Mouse (Mus musculus): Measurements from ENCODE around the gene Apba2. TPM values are rescaled to one million over a fixed set of nuclear protein-coding genes. Genes with fewer than 3 reads are reported as not detected.

Gene Apba2
- polyA plus RNA-seq, 1 experiment = not detected

DNA sequence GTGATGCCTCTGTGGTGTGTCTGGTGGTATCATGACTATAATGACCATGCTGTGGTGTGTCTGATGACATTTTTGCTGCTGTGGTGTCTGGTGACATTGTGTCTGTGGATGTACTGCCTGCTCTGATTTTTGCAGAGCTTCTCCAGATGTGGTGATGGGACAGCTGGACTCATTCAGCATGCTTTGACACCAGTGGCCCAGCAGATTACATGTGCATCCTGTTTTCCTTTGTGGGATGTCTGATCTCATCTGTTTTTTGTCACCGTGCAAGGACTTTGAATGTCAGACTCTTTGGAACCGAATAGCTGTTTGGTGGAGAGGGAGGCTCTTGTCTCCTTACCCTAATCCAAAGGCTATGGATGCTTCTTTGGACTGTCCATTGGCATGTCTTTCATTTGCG lies 13.8 kb downstream of the Apba2 start:
- WGBS = 72% methylated on average over 3 of the region's 3 CpGs
- no peaks in the 10 kb centered on the region for H3K4me1 ChIP-seq (ENCODE audit: control insufficient read depth, insufficient read depth, low read length)
- no peak for TF ChIP-seq CTCF (IDR thresholded peaks at IDR 0.05; ENCODE audit: control insufficient read depth, insufficient read depth, low read length)
- no peak for TF ChIP-seq POLR2A (IDR thresholded peaks at IDR 0.05; ENCODE audit: borderline replicate concordance, control insufficient read depth, low read depth, low read length)
- H3K27ac ChIP-seq (ENCODE audit: control insufficient read depth, insufficient read depth, low read depth, low read length, poor library complexity) = no peak overlapping the region
- no peak overlapping the region for H3K4me3 ChIP-seq (replicated peaks; ENCODE audit: control insufficient read depth, low read depth, low read length)

DNA sequence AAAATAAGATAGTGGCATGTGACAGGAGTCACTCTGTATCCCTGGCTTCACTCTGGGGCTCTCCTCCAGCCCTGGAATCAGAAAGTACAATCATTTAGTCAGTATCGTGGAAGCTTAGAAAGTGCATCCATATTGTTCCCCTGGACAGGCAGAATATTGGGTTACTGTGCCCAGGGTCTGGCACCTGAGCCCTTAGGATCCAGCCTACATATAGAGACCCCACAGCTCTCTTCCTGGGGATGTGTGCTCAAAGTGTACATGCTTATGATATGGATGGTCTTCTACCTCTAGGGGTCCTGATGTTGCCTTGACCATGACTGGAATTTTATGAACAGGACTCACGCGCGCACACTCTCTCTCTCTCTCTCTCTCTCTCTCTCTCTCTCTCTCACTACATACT lies 14.4 kb downstream of the Apba2 start:
- Histone ChIP-seq H3K4me3 (replicated peaks; ENCODE audit: control insufficient read depth, low read depth, low read length) (no peak overlapping the region), H3K4me1 (ENCODE audit: control insufficient read depth, insufficient read depth, low read length) (no peaks in the 10 kb centered on the region), H3K27ac (ENCODE audit: control insufficient read depth, insufficient read depth, low read depth, low read length, poor library complexity) (no peak overlapping the region)
- WGBS = 93% methylated on average over 4 of the region's 4 CpGs
- no peak for TF ChIP-seq POLR2A (IDR thresholded peaks at IDR 0.05; ENCODE audit: borderline replicate concordance, control insufficient read depth, low read depth, low read length)
- TF ChIP-seq CTCF (IDR thresholded peaks at IDR 0.05; ENCODE audit: control insufficient read depth, insufficient read depth, low read length) = no peak

DNA sequence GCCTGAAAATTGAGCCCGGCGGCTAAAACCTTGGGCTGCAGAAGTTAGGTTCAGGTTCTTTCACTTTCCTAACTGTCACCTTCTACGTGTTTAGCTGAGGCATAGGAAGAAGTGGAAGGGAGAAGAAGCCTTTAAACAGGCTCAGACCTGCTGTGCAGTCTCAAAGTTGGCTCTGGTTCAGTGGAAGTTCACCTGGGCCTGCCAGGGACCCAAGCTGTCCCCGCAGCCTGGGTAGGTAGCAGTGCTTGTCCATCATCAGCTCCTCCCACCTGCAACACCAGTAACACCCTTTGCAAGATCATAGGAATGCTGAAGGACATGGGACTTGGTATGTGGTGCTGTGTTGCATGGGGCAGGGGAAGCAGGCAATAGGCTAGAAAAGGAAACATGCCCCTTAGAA lies 17.6 kb downstream of the Apba2 start:
- WGBS = 66% methylated on average over 4 of the region's 4 CpGs
- Histone ChIP-seq H3K4me1 (ENCODE audit: control insufficient read depth, insufficient read depth, low read length) (no peaks in the 10 kb centered on the region), H3K27ac (ENCODE audit: control insufficient read depth, insufficient read depth, low read depth, low read length, poor library complexity) (no peak overlapping the region), H3K4me3 (replicated peaks; ENCODE audit: control insufficient read depth, low read depth, low read length) (no peak overlapping the region)
- TF ChIP-seq CTCF (IDR thresholded peaks at IDR 0.05; ENCODE audit: control insufficient read depth, insufficient read depth, low read length) (no peak), POLR2A (IDR thresholded peaks at IDR 0.05; ENCODE audit: borderline replicate concordance, control insufficient read depth, low read depth, low read length) (no peak)

DNA sequence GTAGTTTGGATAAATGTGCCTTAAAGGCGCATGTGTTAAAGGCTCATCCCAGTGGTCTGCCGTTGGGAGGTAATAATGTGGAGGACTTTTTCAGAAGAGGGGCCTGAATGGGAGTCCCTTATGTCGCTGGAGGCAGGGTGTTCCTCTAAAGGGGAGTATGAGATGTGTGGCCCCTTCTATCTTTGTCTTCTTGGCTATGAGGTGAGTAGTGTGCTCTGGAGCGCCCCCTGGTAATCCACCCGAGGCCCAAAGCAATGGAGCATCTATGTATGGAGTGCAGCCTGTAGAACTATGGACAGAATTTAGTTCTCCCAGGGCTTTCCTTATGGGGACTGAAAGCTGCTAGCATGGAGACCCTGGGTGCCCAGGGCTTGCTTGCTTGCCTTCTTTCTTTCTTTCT lies 18.0 kb downstream of the Apba2 start:
- TF ChIP-seq POLR2A (IDR thresholded peaks at IDR 0.05; ENCODE audit: borderline replicate concordance, control insufficient read depth, low read depth, low read length) = no peak
- TF ChIP-seq CTCF (IDR thresholded peaks at IDR 0.05; ENCODE audit: control insufficient read depth, insufficient read depth, low read length) = no peak
- WGBS = 55% methylated on average over 5 of the region's 5 CpGs
- Histone ChIP-seq H3K27ac (ENCODE audit: control insufficient read depth, insufficient read depth, low read depth, low read length, poor library complexity) (no peak overlapping the region), H3K4me3 (replicated peaks; ENCODE audit: control insufficient read depth, low read depth, low read length) (no peak overlapping the region), H3K4me1 (ENCODE audit: control insufficient read depth, insufficient read depth, low read length) (no peaks in the 10 kb centered on the region)

DNA sequence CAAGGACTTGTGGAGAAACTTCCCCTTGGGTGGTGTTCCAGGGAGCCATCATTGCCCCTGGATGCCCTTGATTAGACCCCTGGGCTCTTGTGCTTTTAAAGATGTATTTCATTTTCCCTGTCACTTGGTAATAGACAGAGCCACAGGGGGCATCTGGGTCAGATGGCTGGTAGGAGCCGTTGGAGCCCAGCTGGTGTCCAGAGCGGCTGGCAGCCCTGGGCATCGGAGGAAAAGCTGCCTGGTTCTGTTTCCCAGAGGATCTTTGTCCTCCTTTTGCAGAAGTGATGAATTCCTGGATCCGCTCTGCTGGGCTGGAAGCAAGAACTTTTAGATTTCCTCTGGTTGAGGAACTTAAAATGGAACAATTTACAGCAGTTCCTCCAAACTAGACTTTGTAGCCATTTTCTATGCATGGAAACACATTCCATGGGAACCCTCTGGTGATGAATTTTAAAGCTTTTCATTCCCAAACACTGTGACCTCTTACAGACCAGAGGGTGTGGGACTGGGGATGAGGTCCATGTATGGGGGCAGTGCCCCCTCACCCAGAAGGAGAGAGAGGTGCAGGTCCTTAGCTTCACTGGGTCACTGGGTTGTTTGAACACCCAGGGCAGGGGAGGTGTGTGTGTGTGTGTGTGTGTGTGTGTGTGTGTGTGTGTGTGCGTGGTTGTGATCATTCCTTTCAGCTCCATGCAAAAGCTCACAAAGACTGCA lies 20.3 kb downstream of the Apba2 start:
- TF ChIP-seq POLR2A (IDR thresholded peaks at IDR 0.05; ENCODE audit: borderline replicate concordance, control insufficient read depth, low read depth, low read length) = no peak
- TF ChIP-seq CTCF (IDR thresholded peaks at IDR 0.05; ENCODE audit: control insufficient read depth, insufficient read depth, low read length) = no peak
- Histone ChIP-seq H3K4me3 (replicated peaks; ENCODE audit: control insufficient read depth, low read depth, low read length) (no peak overlapping the region), H3K27ac (ENCODE audit: control insufficient read depth, insufficient read depth, low read depth, low read length, poor library complexity) (no peak overlapping the region), H3K4me1 (ENCODE audit: control insufficient read depth, insufficient read depth, low read length) (no peaks in the 10 kb centered on the region)
- WGBS = 76% methylated on average over 5 of the region's 5 CpGs

DNA sequence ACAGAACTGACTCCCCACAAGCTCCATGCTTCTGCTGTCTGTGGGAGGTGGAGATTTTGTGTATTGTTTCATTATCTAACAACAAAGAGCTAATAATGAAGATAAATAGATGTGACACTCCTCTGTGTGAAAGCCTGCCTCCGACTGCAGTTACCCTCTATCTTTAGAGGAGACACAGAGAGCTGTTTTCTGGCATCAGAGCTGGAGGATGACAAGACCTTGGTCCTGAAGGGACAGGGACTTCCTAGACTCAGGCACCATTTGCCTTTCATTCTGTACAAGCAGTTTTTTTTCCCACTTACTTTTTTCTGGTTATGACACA lies 20.9 kb downstream of the Apba2 start:
- Histone ChIP-seq H3K4me1 (ENCODE audit: control insufficient read depth, insufficient read depth, low read length) (no peaks in the 10 kb centered on the region), H3K27ac (ENCODE audit: control insufficient read depth, insufficient read depth, low read depth, low read length, poor library complexity) (no peak overlapping the region), H3K4me3 (replicated peaks; ENCODE audit: control insufficient read depth, low read depth, low read length) (no peak overlapping the region)
- TF ChIP-seq CTCF (IDR thresholded peaks at IDR 0.05; ENCODE audit: control insufficient read depth, insufficient read depth, low read length) (no peak), POLR2A (IDR thresholded peaks at IDR 0.05; ENCODE audit: borderline replicate concordance, control insufficient read depth, low read depth, low read length) (no peak)
- WGBS = 46% methylated on average over 1 of the region's 1 CpGs

DNA sequence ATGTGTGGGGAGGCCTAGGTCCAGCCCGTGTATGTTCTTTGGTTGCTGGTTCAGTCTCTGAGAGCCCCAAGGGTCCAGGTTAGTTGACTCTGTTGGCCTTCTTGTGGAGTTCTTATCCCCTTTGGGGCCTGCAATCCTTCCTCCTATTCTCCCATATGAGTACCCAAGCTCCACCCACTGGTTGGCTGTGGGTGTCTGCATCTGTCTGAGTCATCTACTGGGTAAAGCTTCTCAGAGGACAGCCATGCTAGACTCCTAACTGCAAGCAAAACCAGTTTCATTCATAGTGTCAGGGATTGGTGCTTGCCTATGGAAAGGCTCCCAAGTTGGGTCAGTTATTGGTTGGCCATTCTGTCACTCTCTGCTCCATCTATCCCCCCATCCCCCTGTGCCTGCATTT lies 29.8 kb downstream of the Apba2 start:
- no peaks in the 10 kb centered on the region for H3K4me1 ChIP-seq (ENCODE audit: control insufficient read depth, insufficient read depth, low read length)
- H3K27ac ChIP-seq (ENCODE audit: control insufficient read depth, insufficient read depth, low read depth, low read length, poor library complexity) = no peak overlapping the region
- TF ChIP-seq CTCF (IDR thresholded peaks at IDR 0.05; ENCODE audit: control insufficient read depth, insufficient read depth, low read length) (no peak), POLR2A (IDR thresholded peaks at IDR 0.05; ENCODE audit: borderline replicate concordance, control insufficient read depth, low read depth, low read length) (no peak)
- H3K4me3 ChIP-seq (replicated peaks; ENCODE audit: control insufficient read depth, low read depth, low read length) = no peak overlapping the region
- 81% methylated on average over 1 of the region's 1 CpGs for WGBS

DNA sequence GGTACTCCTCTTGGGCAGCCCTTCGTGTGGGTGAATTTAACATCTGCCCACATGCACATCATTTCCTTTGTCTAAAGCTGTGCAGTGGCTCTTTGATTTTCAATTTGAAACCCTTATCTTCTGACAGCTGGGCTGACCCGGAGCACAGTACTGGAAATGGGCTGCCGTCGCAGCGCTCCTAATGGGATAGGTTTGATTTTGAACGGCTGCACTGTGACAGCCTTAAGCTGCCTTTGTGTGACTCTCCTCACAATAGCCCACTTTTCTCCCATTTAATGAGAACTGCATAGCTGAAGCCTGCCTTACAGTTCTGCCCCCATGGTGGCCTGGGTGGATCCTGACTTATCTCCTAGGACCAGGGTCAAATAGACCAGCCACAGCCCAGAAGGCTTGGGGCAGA lies 31.9 kb downstream of the Apba2 start:
- no peak for TF ChIP-seq POLR2A (IDR thresholded peaks at IDR 0.05; ENCODE audit: borderline replicate concordance, control insufficient read depth, low read depth, low read length)
- no peak for TF ChIP-seq CTCF (IDR thresholded peaks at IDR 0.05; ENCODE audit: control insufficient read depth, insufficient read depth, low read length)
- WGBS = 88% methylated on average over 6 of the region's 6 CpGs
- Histone ChIP-seq H3K4me1 (ENCODE audit: control insufficient read depth, insufficient read depth, low read length) (no peaks in the 10 kb centered on the region), H3K4me3 (replicated peaks; ENCODE audit: control insufficient read depth, low read depth, low read length) (no peak overlapping the region), H3K27ac (ENCODE audit: control insufficient read depth, insufficient read depth, low read depth, low read length, poor library complexity) (no peak overlapping the region)

DNA sequence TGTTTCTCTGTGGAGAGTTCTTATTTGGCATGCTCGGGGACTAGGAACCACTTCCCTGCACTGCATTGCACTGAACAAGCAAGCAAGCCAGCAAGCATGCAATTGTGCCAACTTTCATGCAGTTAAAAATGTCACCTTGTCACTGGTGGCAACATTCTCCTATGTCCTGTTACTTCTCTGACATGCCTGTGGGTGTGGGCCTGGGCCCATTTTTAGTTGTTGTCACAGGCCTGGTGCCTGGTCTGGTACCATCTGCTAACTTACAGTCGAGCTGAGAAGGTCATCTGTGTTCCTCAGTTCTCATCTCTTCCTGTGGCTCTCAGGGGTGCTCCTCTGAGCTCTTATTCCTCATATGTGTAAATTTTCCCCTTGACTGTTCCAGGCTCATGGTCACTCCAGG lies 33.8 kb downstream of the Apba2 start:
- H3K4me1 ChIP-seq (ENCODE audit: control insufficient read depth, insufficient read depth, low read length) = no peaks in the 10 kb centered on the region
- TF ChIP-seq CTCF (IDR thresholded peaks at IDR 0.05; ENCODE audit: control insufficient read depth, insufficient read depth, low read length) (no peak), POLR2A (IDR thresholded peaks at IDR 0.05; ENCODE audit: borderline replicate concordance, control insufficient read depth, low read depth, low read length) (no peak)
- no peak overlapping the region for H3K27ac ChIP-seq (ENCODE audit: control insufficient read depth, insufficient read depth, low read depth, low read length, poor library complexity)
- 62% methylated on average over 2 of the region's 2 CpGs for WGBS
- no peak overlapping the region for H3K4me3 ChIP-seq (replicated peaks; ENCODE audit: control insufficient read depth, low read depth, low read length)

Measured in bone marrow, adult 2 months (tissue).